Mouse (Mus musculus): ENCODE results near the gene Eci2. TPM values are rescaled to one million over a fixed set of nuclear protein-coding genes. Genes with fewer than 3 reads are reported as not detected.
"Not testable (repeated sequence)": the region's sequence is repeated elsewhere in the genome, so short reads cannot be mapped to it uniquely, and the experiment has no call there.

Eci2 gene
- polyA plus RNA-seq, 1 experiment: 61.8 TPM

DNA sequence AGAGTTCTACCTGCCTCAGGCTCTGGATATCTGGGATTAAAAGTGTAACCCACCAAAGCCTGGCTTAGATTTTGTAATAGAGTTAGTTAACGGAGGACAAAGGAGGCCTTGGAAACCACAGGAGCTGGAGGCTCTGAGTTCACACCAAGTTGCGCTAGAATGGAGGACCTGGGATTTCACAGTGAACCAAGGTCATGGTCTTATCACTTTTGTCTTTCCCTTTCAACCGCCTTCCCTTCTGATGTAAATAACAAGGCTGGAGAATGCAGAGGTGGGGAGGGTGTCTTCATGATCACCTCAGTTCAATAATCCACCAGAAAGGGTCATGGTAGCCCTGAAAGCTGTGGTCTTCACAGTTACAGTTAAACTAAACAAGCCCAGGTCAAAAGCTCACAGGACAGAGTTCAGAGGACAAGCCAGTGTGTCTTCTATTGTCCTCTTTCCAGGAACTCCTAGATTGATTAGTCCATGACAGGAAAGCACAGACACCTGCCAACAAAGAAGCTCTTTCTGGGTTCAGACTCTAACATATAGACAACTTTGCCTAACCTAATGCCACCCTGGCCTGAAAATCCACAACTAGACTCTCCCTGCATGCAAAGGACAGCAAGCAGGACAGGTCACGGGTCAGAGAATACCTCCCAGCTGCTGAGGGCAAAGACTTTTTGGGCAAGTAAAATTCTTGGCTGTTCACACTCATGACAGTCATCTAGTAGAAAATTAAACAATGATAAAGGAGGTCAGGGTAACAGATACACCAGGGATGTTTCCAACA lies 65.7 kb downstream of the Eci2 start:
- no peaks in the 10 kb centered on the region for H3K36me3 ChIP-seq (ENCODE audit: control insufficient read depth, insufficient read depth)
- H3K79me3 ChIP-seq (ENCODE audit: low read depth): no peaks in the 10 kb centered on the region
- no peak overlapping the region for H3ac ChIP-seq (ENCODE audit: control insufficient read depth, insufficient read length, low read depth)
- H3K27me3 ChIP-seq (ENCODE audit: control insufficient read depth, insufficient read depth, insufficient read length): peaks cover 21% of the 10 kb centered on the region
- no peak overlapping the region for H3K4me3 ChIP-seq (ENCODE audit: insufficient read depth, poor library complexity, severe bottlenecking)
- no peaks in the 10 kb centered on the region for H3K79me2 ChIP-seq (ENCODE audit: control insufficient read depth, insufficient read depth)
- no peak for TF ChIP-seq CEBPB (IDR thresholded peaks at IDR 0.05; ENCODE audit: low read depth)

DNA sequence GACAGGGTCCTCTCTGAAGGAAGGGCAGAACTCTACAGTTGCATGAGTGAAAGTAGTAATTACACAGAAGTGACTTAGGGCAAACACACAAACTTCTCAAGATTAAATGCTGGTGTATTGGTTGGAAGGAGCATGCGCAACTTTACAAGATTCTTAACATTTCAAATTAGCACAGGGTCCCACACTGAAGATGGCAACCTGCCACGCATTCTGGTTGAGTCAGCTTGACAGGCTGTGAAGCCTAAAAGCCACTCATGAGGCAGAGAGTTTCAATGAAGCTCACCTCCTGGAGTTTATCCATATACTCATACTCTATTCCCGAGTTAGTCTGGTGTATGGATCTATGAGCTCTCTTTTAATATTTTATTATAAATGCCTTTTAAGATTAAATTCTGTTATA lies 68.7 kb downstream of the Eci2 start:
- H3K79me2 ChIP-seq (ENCODE audit: control insufficient read depth, insufficient read depth); H3ac ChIP-seq (ENCODE audit: control insufficient read depth, insufficient read length, low read depth); H3K79me3 ChIP-seq (ENCODE audit: low read depth); H3K36me3 ChIP-seq (ENCODE audit: control insufficient read depth, insufficient read depth); H3K4me3 ChIP-seq (ENCODE audit: insufficient read depth, poor library complexity, severe bottlenecking): not testable (repeated sequence)
- H3K27me3 ChIP-seq (ENCODE audit: control insufficient read depth, insufficient read depth, insufficient read length): peaks cover 13% of the 10 kb centered on the region

DNA sequence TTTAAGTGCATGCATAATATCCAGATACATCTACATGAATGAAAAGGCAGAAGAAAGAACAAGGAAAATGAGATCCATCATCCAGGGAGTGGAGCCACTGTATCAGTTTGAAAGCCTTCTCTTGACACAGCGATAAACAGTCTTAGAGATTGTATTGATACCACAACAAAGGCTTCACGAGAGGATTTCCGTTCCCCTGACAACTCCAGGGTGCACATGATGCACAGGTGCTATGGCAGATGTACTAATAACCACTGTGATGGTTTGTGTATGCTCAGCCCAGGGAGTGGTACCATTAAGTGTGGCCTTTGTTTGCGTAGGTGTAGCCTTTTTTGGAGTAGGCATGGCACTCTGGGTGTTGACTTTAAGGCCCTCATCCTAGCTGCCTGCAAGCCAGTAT lies 70.0 kb downstream of the Eci2 start:
- H3K79me3 ChIP-seq (ENCODE audit: low read depth): no peaks in the 10 kb centered on the region
- TF ChIP-seq MYOD1 (IDR thresholded peaks at IDR 0.05; ENCODE audit: control insufficient read depth, insufficient read length, low read depth) (no peak), MAX (IDR thresholded peaks at IDR 0.05) (no peak), MYOG (IDR thresholded peaks at IDR 0.05; ENCODE audit: control insufficient read depth, extremely low read depth, insufficient read length) (no peak), FOSL1 (IDR thresholded peaks at IDR 0.05; ENCODE audit: insufficient read depth, low read length, poor library complexity, severe bottlenecking) (no peak), USF1 (IDR thresholded peaks at IDR 0.05; ENCODE audit: low read depth) (no peak), CEBPB (IDR thresholded peaks at IDR 0.05; ENCODE audit: low read depth) (no peak), CTCF (IDR thresholded peaks at IDR 0.05; ENCODE audit: control insufficient read depth, insufficient read depth, insufficient read length) (no peak)
- H3K4me3 ChIP-seq (ENCODE audit: insufficient read depth, poor library complexity, severe bottlenecking): no peak overlapping the region
- no peak overlapping the region for H3ac ChIP-seq (ENCODE audit: control insufficient read depth, insufficient read length, low read depth)
- no peaks in the 10 kb centered on the region for H3K36me3 ChIP-seq (ENCODE audit: control insufficient read depth, insufficient read depth)
- H3K79me2 ChIP-seq (ENCODE audit: control insufficient read depth, insufficient read depth): no peaks in the 10 kb centered on the region
- peaks cover 14% of the 10 kb centered on the region for H3K27me3 ChIP-seq (ENCODE audit: control insufficient read depth, insufficient read depth, insufficient read length)

DNA sequence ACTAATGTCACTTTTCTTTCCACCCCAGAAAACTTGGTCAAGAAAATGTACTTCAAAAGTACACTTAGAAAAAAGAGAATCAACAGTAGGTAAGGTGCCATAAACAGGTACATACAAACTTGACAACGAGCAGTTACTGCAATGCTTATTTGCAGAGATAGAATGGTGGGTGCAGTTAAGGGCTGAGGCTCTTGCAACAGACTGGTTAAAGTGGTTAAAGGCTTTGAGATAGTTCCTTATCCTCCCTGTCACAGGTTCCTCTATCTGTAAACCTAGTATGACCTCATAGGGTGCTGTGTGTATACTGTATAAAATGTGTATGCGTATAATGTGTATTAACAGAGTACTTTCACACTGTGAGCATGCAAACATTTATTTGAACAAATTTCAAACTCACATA lies 75.5 kb downstream of the Eci2 start:
- not testable (repeated sequence) for H3K79me3 ChIP-seq (ENCODE audit: low read depth); H3K4me3 ChIP-seq (ENCODE audit: insufficient read depth, poor library complexity, severe bottlenecking); H3K36me3 ChIP-seq (ENCODE audit: control insufficient read depth, insufficient read depth); H3K79me2 ChIP-seq (ENCODE audit: control insufficient read depth, insufficient read depth); H3ac ChIP-seq (ENCODE audit: control insufficient read depth, insufficient read length, low read depth); H3K27me3 ChIP-seq (ENCODE audit: control insufficient read depth, insufficient read depth, insufficient read length)

DNA sequence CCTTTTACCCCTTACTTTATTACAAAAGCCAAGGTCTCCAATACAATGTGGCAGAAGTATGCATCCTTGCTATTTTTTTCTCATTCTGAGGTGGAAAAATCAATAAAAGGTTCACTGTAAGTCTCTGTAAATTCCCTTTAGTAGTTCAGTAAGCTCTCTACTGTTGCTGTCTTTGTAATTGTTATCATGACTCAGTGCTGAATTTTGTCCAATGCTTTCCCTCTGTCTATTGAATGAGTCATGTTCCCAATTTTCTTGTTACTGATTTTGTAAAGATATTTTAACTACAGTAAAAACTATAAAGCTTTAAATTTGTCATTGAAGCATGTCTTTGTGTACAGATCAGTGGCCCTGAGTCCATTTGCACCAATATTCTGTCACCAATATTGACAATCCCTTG lies 84.5 kb downstream of the Eci2 start:
- no peaks in the 10 kb centered on the region for H3K79me2 ChIP-seq (ENCODE audit: control insufficient read depth, insufficient read depth)
- no peaks in the 10 kb centered on the region for H3K79me3 ChIP-seq (ENCODE audit: low read depth)
- H3K36me3 ChIP-seq (ENCODE audit: control insufficient read depth, insufficient read depth): no peaks in the 10 kb centered on the region
- H3ac ChIP-seq (ENCODE audit: control insufficient read depth, insufficient read length, low read depth): no peak overlapping the region
- H3K4me3 ChIP-seq (ENCODE audit: insufficient read depth, poor library complexity, severe bottlenecking): no peak overlapping the region
- TF ChIP-seq MYOD1 (IDR thresholded peaks at IDR 0.05; ENCODE audit: control insufficient read depth, insufficient read length, low read depth) (no peak), USF1 (IDR thresholded peaks at IDR 0.05; ENCODE audit: low read depth) (no peak), FOSL1 (IDR thresholded peaks at IDR 0.05; ENCODE audit: insufficient read depth, low read length, poor library complexity, severe bottlenecking) (no peak), MAX (IDR thresholded peaks at IDR 0.05) (no peak), MYOG (IDR thresholded peaks at IDR 0.05; ENCODE audit: control insufficient read depth, extremely low read depth, insufficient read length) (no peak), CTCF (IDR thresholded peaks at IDR 0.05; ENCODE audit: control insufficient read depth, insufficient read depth, insufficient read length) (no peak), CEBPB (IDR thresholded peaks at IDR 0.05; ENCODE audit: low read depth) (no peak)
- no peaks in the 10 kb centered on the region for H3K27me3 ChIP-seq (ENCODE audit: control insufficient read depth, insufficient read depth, insufficient read length)

DNA sequence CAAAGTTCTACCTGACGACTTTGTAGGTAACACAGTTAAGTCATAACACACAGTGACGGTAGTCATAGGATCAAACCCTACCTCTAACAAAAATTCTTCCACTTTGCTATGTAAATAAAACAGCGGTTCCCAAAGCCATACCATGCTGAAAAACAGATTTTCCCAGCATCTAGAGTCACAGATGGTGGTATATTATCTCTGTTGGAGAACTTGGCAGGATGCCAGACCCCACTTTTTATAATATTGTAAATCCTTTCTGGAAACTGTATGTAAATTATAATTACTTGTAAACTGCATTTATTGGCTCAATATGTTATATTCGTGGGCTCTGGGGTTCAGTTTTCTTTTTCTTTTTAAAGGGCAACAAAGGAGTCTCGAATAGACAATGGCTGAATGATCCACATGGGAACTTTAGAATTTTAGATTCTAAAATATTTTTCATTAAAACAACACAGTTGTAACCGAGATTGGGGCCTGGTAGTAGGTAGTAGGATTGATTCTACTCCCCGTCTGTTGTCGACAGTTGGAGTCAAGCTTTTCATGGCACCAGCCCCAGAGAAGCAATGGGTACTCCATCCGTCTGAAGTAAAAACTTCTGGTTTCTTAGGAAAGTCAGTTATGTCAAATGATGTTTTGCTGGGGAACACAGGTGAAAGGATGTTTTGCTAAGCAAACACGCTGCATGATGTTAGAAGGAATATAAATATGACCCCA lies 91.8 kb downstream of the Eci2 start:
- Histone ChIP-seq H3K79me3 (ENCODE audit: low read depth) (no peaks in the 10 kb centered on the region), H3K79me2 (ENCODE audit: control insufficient read depth, insufficient read depth) (no peaks in the 10 kb centered on the region), H3K36me3 (ENCODE audit: control insufficient read depth, insufficient read depth) (no peaks in the 10 kb centered on the region), H3K4me3 (ENCODE audit: insufficient read depth, poor library complexity, severe bottlenecking) (no peak overlapping the region), H3ac (ENCODE audit: control insufficient read depth, insufficient read length, low read depth) (no peak overlapping the region), H3K27me3 (ENCODE audit: control insufficient read depth, insufficient read depth, insufficient read length) (peaks cover 7% of the 10 kb centered on the region)
- TF ChIP-seq MAX (IDR thresholded peaks at IDR 0.05): no peak
- TF ChIP-seq FOSL1 (IDR thresholded peaks at IDR 0.05; ENCODE audit: insufficient read depth, low read length, poor library complexity, severe bottlenecking): no peak
- TF ChIP-seq CEBPB (IDR thresholded peaks at IDR 0.05; ENCODE audit: low read depth): no peak
- TF ChIP-seq MYOG (IDR thresholded peaks at IDR 0.05; ENCODE audit: control insufficient read depth, extremely low read depth, insufficient read length): no peak
- no peak for TF ChIP-seq CTCF (IDR thresholded peaks at IDR 0.05; ENCODE audit: control insufficient read depth, insufficient read depth, insufficient read length)
- TF ChIP-seq MYOD1 (IDR thresholded peaks at IDR 0.05; ENCODE audit: control insufficient read depth, insufficient read length, low read depth): no peak
- TF ChIP-seq USF1 (IDR thresholded peaks at IDR 0.05; ENCODE audit: low read depth): no peak

Other genes starting within 250 kb of the Eci2 start
- gene Prpf4b, start 151.8 kb downstream of the Eci2 start, polyA plus RNA-seq (2012; fragmentation: generic; extraction: Trizol): 8.5 TPM
- not detected for gene Fam217a, start 102.8 kb downstream of the Eci2 start, polyA plus RNA-seq (2012; fragmentation: generic; extraction: Trizol)
- gene 4933417A18Rik, start 102.7 kb downstream of the Eci2 start, polyA plus RNA-seq (2012; fragmentation: generic; extraction: Trizol): not detected
- not detected for gene Eci3, start 63.3 kb downstream of the Eci2 start, polyA plus RNA-seq (2012; fragmentation: generic; extraction: Trizol)

Measured in C2C12 (cell line).